Mouse (Mus musculus): ENCODE data around the gene Camkmt. TPM values are rescaled to one million over a fixed set of nuclear protein-coding genes. Genes with fewer than 3 reads are reported as not detected.

The Camkmt gene
- total and polyA plus RNA-seq, 3 experiments, result 1.6 to 5.9 TPM; not detected in 1

- Histone ChIP-seq H3K27me3 (ENCODE audit: control insufficient read depth in 1 of 2, insufficient read depth in 2 of 2, low read length in 2 of 2) (no peaks in the 10 kb centered on the region; a peak in 1 of 4 replicates), H3K27ac (ENCODE audit: control insufficient read depth, low read depth, low read length) (no peak overlapping the region), H3K4me1 (ENCODE audit: control insufficient read depth in 1 of 2, insufficient read depth in 2 of 2, low read length in 2 of 2) (no peaks in the 10 kb centered on the region), H3K79me2 (ENCODE audit: control insufficient read depth, insufficient read depth, low read length, poor library complexity) (no peaks in the 10 kb centered on the region), H3K9me3 (replicated peaks; ENCODE audit: insufficient read depth, low read length) (no peaks in the 10 kb centered on the region), H3K4me3 (ENCODE audit: control insufficient read depth in 1 of 2, insufficient read depth in 1 of 2, low read depth in 2 of 2, low read length in 2 of 2) (no peak overlapping the region), H3K9ac (ENCODE audit: control insufficient read depth, low read depth, low read length, poor library complexity, severe bottlenecking) (no peak overlapping the region), H3K36me3 (ENCODE audit: control insufficient read depth in 1 of 2, insufficient read depth in 2 of 2, low read length in 2 of 2) (no peaks in the 10 kb centered on the region)
- TF ChIP-seq HCFC1 (IDR thresholded peaks at IDR 0.05; ENCODE audit: low read depth, low read length) (no peak), MYB (IDR thresholded peaks at IDR 0.05; ENCODE audit: low read depth, low read length) (no peak), NRF1 (IDR thresholded peaks at IDR 0.05; ENCODE audit: insufficient read depth, low read depth, low read length, poor library complexity, severe bottlenecking) (no peak), MAZ (IDR thresholded peaks at IDR 0.05; ENCODE audit: low read depth, low read length) (no peak)
- DNase-seq (ENCODE audit: low read depth, low spot score), result no peak
Measured at GRCm38 (mm10) chr17:85432923-85433322, 342.6 kb downstream of the Camkmt start.

- Histone ChIP-seq H3K4me1 (ENCODE audit: control insufficient read depth in 1 of 2, insufficient read depth in 2 of 2, low read length in 2 of 2) (no peaks in the 10 kb centered on the region; a peak in 1 of 4 replicates), H3K9ac (ENCODE audit: control insufficient read depth, low read depth, low read length, poor library complexity, severe bottlenecking) (no peak overlapping the region), H3K27ac (ENCODE audit: control insufficient read depth, low read depth, low read length) (no peak overlapping the region), H3K79me2 (ENCODE audit: control insufficient read depth, insufficient read depth, low read length, poor library complexity) (no peaks in the 10 kb centered on the region), H3K9me3 (replicated peaks; ENCODE audit: insufficient read depth, low read length) (no peaks in the 10 kb centered on the region), H3K4me3 (ENCODE audit: control insufficient read depth in 1 of 2, insufficient read depth in 1 of 2, low read depth in 2 of 2, low read length in 2 of 2) (no peak overlapping the region), H3K27me3 (ENCODE audit: control insufficient read depth in 1 of 2, insufficient read depth in 2 of 2, low read length in 2 of 2) (no peaks in the 10 kb centered on the region), H3K36me3 (ENCODE audit: control insufficient read depth in 1 of 2, insufficient read depth in 2 of 2, low read length in 2 of 2) (no peaks in the 10 kb centered on the region)
- TF ChIP-seq MAZ (IDR thresholded peaks at IDR 0.05; ENCODE audit: low read depth, low read length) (no peak), ZNF384 (IDR thresholded peaks at IDR 0.05; ENCODE audit: low read depth, low read length) (0 out of 2 replicates have a peak, but pooled peaks have one; percentile 14)
- DNase-seq (ENCODE audit: low read depth, low spot score), result peak; percentile 51
Measured at GRCm38 (mm10) chr17:85443036-85443435, 352.7 kb downstream of the Camkmt start.

GRCm38 (mm10) chr17:85454419-85454983, 364.1 kb downstream of the Camkmt start:
- Histone ChIP-seq H3K9me3 (replicated peaks; ENCODE audit: insufficient read depth, low read length) (no peaks in the 10 kb centered on the region), H3K4me1 (ENCODE audit: control insufficient read depth in 1 of 2, insufficient read depth in 2 of 2, low read length in 2 of 2) (no peaks in the 10 kb centered on the region), H3K27ac (ENCODE audit: control insufficient read depth, low read depth, low read length) (no peak overlapping the region), H3K9ac (ENCODE audit: control insufficient read depth, low read depth, low read length, poor library complexity, severe bottlenecking) (no peak overlapping the region), H3K79me2 (ENCODE audit: control insufficient read depth, insufficient read depth, low read length, poor library complexity) (no peaks in the 10 kb centered on the region), H3K27me3 (ENCODE audit: control insufficient read depth in 1 of 2, insufficient read depth in 2 of 2, low read length in 2 of 2) (no peaks in the 10 kb centered on the region), H3K36me3 (ENCODE audit: control insufficient read depth in 1 of 2, insufficient read depth in 2 of 2, low read length in 2 of 2) (no peaks in the 10 kb centered on the region), H3K4me3 (ENCODE audit: control insufficient read depth in 1 of 2, insufficient read depth in 1 of 2, low read depth in 2 of 2, low read length in 2 of 2) (no peak overlapping the region)
- TF ChIP-seq MAX (IDR thresholded peaks at IDR 0.05; ENCODE audit: low read length) (no peak), RAD21 (IDR thresholded peaks at IDR 0.05; ENCODE audit: low read depth, low read length) (no peak), CTCF (IDR thresholded peaks at IDR 0.05 in 2 of 3, conservative IDR thresholded peaks at IDR 0.05 in 1 of 3; ENCODE audit: control insufficient read depth in 1 of 3, insufficient read depth in 1 of 3, low read depth in 2 of 3, low read length in 3 of 3, poor library complexity in 1 of 3, severe bottlenecking in 1 of 3) (no peak), POLR2A (IDR thresholded peaks at IDR 0.05; ENCODE audit: control insufficient read depth in 1 of 2, insufficient read depth in 1 of 2, low read depth in 1 of 2, low read length in 2 of 2, poor library complexity in 1 of 2) (no peak), MXI1 (IDR thresholded peaks at IDR 0.05; ENCODE audit: low read depth, low read length) (no peak), EP300 (IDR thresholded peaks at IDR 0.05; ENCODE audit: low read depth in 1 of 2, low read length in 2 of 2) (no peak), MEF2A (IDR thresholded peaks at IDR 0.05; ENCODE audit: extremely low read depth, insufficient replicate concordance, low read depth, low read length, poor library complexity, severe bottlenecking) (no peak), MAFK (IDR thresholded peaks at IDR 0.05; ENCODE audit: borderline replicate concordance, low read depth, low read length) (no peak), UBTF (IDR thresholded peaks at IDR 0.05; ENCODE audit: borderline replicate concordance, insufficient read depth, low read depth, low read length) (no peak), ZKSCAN1 (IDR thresholded peaks at IDR 0.05; ENCODE audit: low read depth, low read length) (no peak), POLR2AphosphoS5 (IDR thresholded peaks at IDR 0.05; ENCODE audit: borderline replicate concordance, low read depth, low read length) (no peak), GABPA (IDR thresholded peaks at IDR 0.05; ENCODE audit: low read depth, low read length) (no peak), NELFE (IDR thresholded peaks at IDR 0.05; ENCODE audit: low read depth, low read length) (no peak), ZNF384 (IDR thresholded peaks at IDR 0.05; ENCODE audit: low read depth, low read length) (no peak), MYB (IDR thresholded peaks at IDR 0.05; ENCODE audit: low read depth, low read length) (no peak), ZMIZ1 (IDR thresholded peaks at IDR 0.05; ENCODE audit: low read depth, low read length) (no peak), HCFC1 (IDR thresholded peaks at IDR 0.05; ENCODE audit: low read depth, low read length) (no peak), KAT2A (conservative IDR thresholded peaks at IDR 0.05; ENCODE audit: low read depth, low read length) (no peak), ELF1 (IDR thresholded peaks at IDR 0.05; ENCODE audit: low read depth, low read length) (no peak), RCOR1 (IDR thresholded peaks at IDR 0.05; ENCODE audit: low read depth, low read length) (no peak)
- DNase-seq (ENCODE audit: low read depth, low spot score), result no peak
